11 mouse cellular contexts compared by ENCODE assay signal in genomic region chr6:128766486-128767254, GRCm38 (mm10). TPM values are rescaled to one million over a fixed set of nuclear protein-coding genes. Genes with fewer than 3 reads are reported as not detected.
DNase-seq lines count a peak whose midpoint lies in the region; TF ChIP-seq lines count a peak whose summit lies in the region.
"Not testable (repeated sequence)": the region's sequence is repeated elsewhere in the genome, so short reads cannot be mapped to it uniquely, and the experiment has no call there.
"Had no signal": no experiment of that assay in that cellular context is flagged by ENCODE, and none has a peak within 500 bp of the region (broad histone marks: within the 10 kb centered on the region; RNA-seq: fewer than 3 reads in every experiment).

No protein-coding gene starts in this region.

- H3K27ac ChIP-seq in kidney, adult 2 months (ENCODE audit: insufficient read depth, low read depth, low read length): not testable (repeated sequence)

- DNase-seq in A20 (ENCODE audit: low read depth, low spot score): peak; percentile 91
- peak; percentile 18 for DNase-seq in adrenal gland, postnatal 25 days
- peak; percentile 81 for DNase-seq in embryo, embryonic 11 days
- DNase-seq in heart, adult 18-20 months: peak; percentile 53 to 54
- peak; percentile 59 for DNase-seq in kidney, adult 2 months
- DNase-seq in lung, adult 18-20 months: peak; percentile 45
- DNase-seq in natural killer cell, adult 2 months (ENCODE audit: low spot score in 2 of 2): peak; percentile 74 to 77
- peak; percentile 60 to 62 for DNase-seq in spleen, postnatal 36 days (ENCODE audit: low spot score in 2 of 2)

- 64% methylated on average over 6 of the region's 6 CpGs for WGBS in kidney, adult 2 months

- H3K4me3 ChIP-seq in kidney, adult 2 months (ENCODE audit: insufficient read depth, low read depth, low read length): not testable (repeated sequence)

- not testable (repeated sequence) for H3K36me3 ChIP-seq in kidney, adult 2 months (ENCODE audit: control insufficient read depth, insufficient read depth, low read length)

- TF ChIP-seq POLR2A in kidney, adult 2 months (IDR thresholded peaks at IDR 0.05; ENCODE audit: low read depth, low read length): not testable (repeated sequence)

- not testable (repeated sequence) for H3K4me1 ChIP-seq in kidney, adult 2 months (ENCODE audit: control insufficient read depth, insufficient read depth, low read length)

- TF ChIP-seq CTCF in kidney, adult 2 months (conservative IDR thresholded peaks at IDR 0.05; ENCODE audit: insufficient read depth, insufficient read length, low read depth, low read length): peak; percentile 62

- H3K27me3 ChIP-seq in kidney, adult 2 months (replicated peaks; ENCODE audit: control insufficient read depth, insufficient read depth, low read length): not testable (repeated sequence)

RNA-seq across cellular contexts. Expression of gene Klrb1c, which starts 22.3 kb away (rescaled TPM):
- total RNA-seq in adrenal gland, postnatal 25 days (2021): not detected in 2 replicates
- total RNA-seq in heart, adult 18-20 months (2021): not detected
- 0.15 and 0.31 TPM in 2 replicates for polyA plus RNA-seq in kidney, adult 2 months (2012; rRNA removed)
- total RNA-seq: layer of hippocampus, adult 18-20 months had no signal
- polyA plus RNA-seq: frontal cortex, adult 2 months; G1E had no signal

RNA-seq across cellular contexts. Expression of gene Klrb1, which starts 43.8 kb away (rescaled TPM):
- total RNA-seq in adrenal gland, postnatal 25 days (2021): not detected in 2 replicates
- not detected for total RNA-seq in heart, adult 18-20 months (2021)
- not detected in 2 replicates for polyA plus RNA-seq in kidney, adult 2 months (2012; rRNA removed)
- total RNA-seq: G1E; layer of hippocampus, adult 18-20 months had no signal
- polyA plus RNA-seq: frontal cortex, adult 2 months; G1E had no signal

RNA-seq across cellular contexts. Expression of gene Gm44511, which starts 59.4 kb away (rescaled TPM):
- not detected in 2 replicates for total RNA-seq in adrenal gland, postnatal 25 days (2021)
- not detected for total RNA-seq in heart, adult 18-20 months (2021)
- polyA plus RNA-seq in kidney, adult 2 months (2012; rRNA removed): 0.23 TPM in 1 of 2 replicates, not detected in the other
- total RNA-seq: G1E; layer of hippocampus, adult 18-20 months had no signal
- polyA plus RNA-seq: frontal cortex, adult 2 months; G1E had no signal

RNA-seq across cellular contexts. Expression of gene Klrb1b, which starts 59.5 kb away (rescaled TPM):
- not detected in 2 replicates for total RNA-seq in adrenal gland, postnatal 25 days (2021)
- under 1 TPM; 0.21 to 0.45 TPM for total RNA-seq in heart, adult 18-20 months (2021)
- polyA plus RNA-seq in kidney, adult 2 months (2012; rRNA removed): 0.03 and 0.11 TPM in 2 replicates
- total RNA-seq: layer of hippocampus, adult 18-20 months had no signal
- polyA plus RNA-seq: frontal cortex, adult 2 months; G1E had no signal

Comparison
In these comparisons a context has a peak if more than half of its experiments do, and no peak if none do; other contexts are left out.
1. DNase-seq: peak in every context shown above with its lines; median percentile 91 in A20; 81 in embryo, embryonic 11 days; 76 in natural killer cell, adult 2 months; 61 in spleen, postnatal 36 days; 59 in kidney, adult 2 months; 54 in heart, adult 18-20 months; 45 in lung, adult 18-20 months; 18 in adrenal gland, postnatal 25 days.